Mouse (Mus musculus): ENCODE measurements around the gene Mospd3.

GRCm38 (mm10) chr5:137595921-137596320, 4.9 kb downstream of the Mospd3 start:
- no peak for TF ChIP-seq CTCF (IDR thresholded peaks at IDR 0.05; ENCODE audit: low read depth, low read length)
- TF ChIP-seq POLR2A (IDR thresholded peaks at IDR 0.05; ENCODE audit: borderline replicate concordance, low read depth, low read length): no peak
